8 mouse cellular contexts compared by ENCODE assay signal in genomic region chr13:69509391-69510244, GRCm38 (mm10). TPM values are rescaled to one million over a fixed set of nuclear protein-coding genes. Genes with fewer than 3 reads are reported as not detected.
DNase-seq lines count a peak whose midpoint lies in the region; ATAC-seq and TF ChIP-seq lines count a peak whose summit lies in the region.

No protein-coding gene starts in this region.

- 71% methylated on average over 9 of the region's 9 CpGs for WGBS in heart, embryonic 12.5 days
- 58% methylated on average over 9 of the region's 9 CpGs for WGBS in intestine, embryonic 16.5 days
- 65% methylated on average over 9 of the region's 9 CpGs for WGBS in neural tube, embryonic 15.5 days

- peaks cover 73% of the 10 kb centered on the region for H3K36me3 ChIP-seq in heart, embryonic 12.5 days
- H3K36me3 ChIP-seq in C2C12 (ENCODE audit: control insufficient read depth, insufficient read depth) = peaks cover 54% of the 10 kb centered on the region
- peaks cover 21% of the 10 kb centered on the region for H3K36me3 ChIP-seq in intestine, embryonic 16.5 days (ENCODE audit: control insufficient read depth, insufficient read depth, low read length)
- H3K36me3 ChIP-seq in neural tube, embryonic 15.5 days = peaks cover 60% of the 10 kb centered on the region

- no peak overlapping the region for H3K9ac ChIP-seq in heart, embryonic 12.5 days
- H3K9ac ChIP-seq in intestine, embryonic 16.5 days (ENCODE audit: low read depth, low read length) = no peak overlapping the region
- 0 out of 2 replicates have a peak overlapping the region, but pooled peaks have one; percentile 14 for H3K9ac ChIP-seq in neural tube, embryonic 15.5 days (replicated peaks)

- ATAC-seq in heart, embryonic 12.5 days (ENCODE audit: insufficient number of reproducible peaks, low FRiP score) = no peak; the same call in 1 of the 2 replicates
- ATAC-seq in intestine, embryonic 16.5 days = peak; percentile 70
- peak; percentile 82 for ATAC-seq in neural tube, embryonic 15.5 days (ENCODE audit: low FRiP score)

- H3K9me3 ChIP-seq in heart, embryonic 12.5 days (replicated peaks) = no peaks in the 10 kb centered on the region
- no peaks in the 10 kb centered on the region for H3K9me3 ChIP-seq in intestine, embryonic 16.5 days (ENCODE audit: control insufficient read depth, low read length)
- H3K9me3 ChIP-seq in neural tube, embryonic 15.5 days (replicated peaks) = no peaks in the 10 kb centered on the region

- peak; percentile 83 for DNase-seq in heart, adult 11 months
- DNase-seq in cerebellum, postnatal 14 days = peak; percentile 41 to 58
- DNase-seq in right cerebral cortex, adult 2 months (ENCODE audit: low spot score in 2 of 2) = no peak
- no peak for DNase-seq in adrenal gland, postnatal 14 days

- peaks cover 7% of the 10 kb centered on the region; the same call in 1 of the 2 replicates for H3K4me1 ChIP-seq in heart, embryonic 12.5 days (replicated peaks)
- no peaks in the 10 kb centered on the region for H3K4me1 ChIP-seq in intestine, embryonic 16.5 days (ENCODE audit: control insufficient read depth, insufficient read depth, low read length)
- H3K4me1 ChIP-seq in neural tube, embryonic 15.5 days = 0 out of 2 replicates have a peak, but pooled peaks cover 3% of the 10 kb centered on the region

- H3K27me3 ChIP-seq in heart, embryonic 12.5 days (replicated peaks) = no peaks in the 10 kb centered on the region
- no peaks in the 10 kb centered on the region for H3K27me3 ChIP-seq in C2C12 (ENCODE audit: control insufficient read depth, insufficient read depth, insufficient read length)
- H3K27me3 ChIP-seq in intestine, embryonic 16.5 days (replicated peaks; ENCODE audit: control insufficient read depth, insufficient read depth, low read length) = no peaks in the 10 kb centered on the region
- no peaks in the 10 kb centered on the region for H3K27me3 ChIP-seq in neural tube, embryonic 15.5 days (replicated peaks)

- no peak overlapping the region for H3ac ChIP-seq in C2C12 (ENCODE audit: control insufficient read depth, insufficient read length, low read depth)

- no peak for TF ChIP-seq CTCF in C2C12 (IDR thresholded peaks at IDR 0.05; ENCODE audit: control insufficient read depth, insufficient read depth, insufficient read length)

- no peak overlapping the region for H3K4me2 ChIP-seq in heart, embryonic 12.5 days
- H3K4me2 ChIP-seq in intestine, embryonic 16.5 days (ENCODE audit: low read depth, low read length) = no peak overlapping the region
- H3K4me2 ChIP-seq in neural tube, embryonic 15.5 days = no peak overlapping the region

- H3K79me2 ChIP-seq in C2C12 (ENCODE audit: control insufficient read depth, insufficient read depth) = peaks cover under 1% of the 10 kb centered on the region

- H3K27ac ChIP-seq in heart, embryonic 12.5 days (ENCODE audit: poor library complexity, severe bottlenecking) = no peak overlapping the region
- H3K27ac ChIP-seq in intestine, embryonic 16.5 days (ENCODE audit: low read length) = no peak overlapping the region
- H3K27ac ChIP-seq in neural tube, embryonic 15.5 days (replicated peaks) = no peak overlapping the region

- H3K79me3 ChIP-seq in C2C12 (ENCODE audit: low read depth) = peaks cover 3% of the 10 kb centered on the region

- H3K4me3 ChIP-seq in heart, embryonic 12.5 days = no peak overlapping the region
- no peak overlapping the region for H3K4me3 ChIP-seq in C2C12 (ENCODE audit: insufficient read depth, poor library complexity, severe bottlenecking)
- H3K4me3 ChIP-seq in intestine, embryonic 16.5 days (ENCODE audit: low read length) = no peak overlapping the region
- H3K4me3 ChIP-seq in neural tube, embryonic 15.5 days (replicated peaks) = no peak overlapping the region

TF ChIP-seq in C2C12, 6 proteins besides CTCF, POLR2A, EP300 and RAD21:
- no peak for TF ChIP-seq MAX (IDR thresholded peaks at IDR 0.05)
- TF ChIP-seq USF1 (IDR thresholded peaks at IDR 0.05; ENCODE audit: low read depth) = peak; percentile 37

RNA-seq across cellular contexts. Expression of gene Nsun2, which starts 23.9 kb away (rescaled TPM):
- polyA plus RNA-seq in heart, embryonic 12.5 days (2016; fragmentation: Nextera tagmentation; extraction: Ambion mirVana) = 77.9 and 81.6 TPM in 2 replicates
- polyA plus RNA-seq in C2C12 (2012; fragmentation: generic; extraction: Trizol) = 93.7 TPM
- 101 and 115 TPM in 2 replicates for polyA plus RNA-seq in intestine, embryonic 16.5 days (2015; fragmentation: Nextera tagmentation; extraction: Ambion mirVana)
- 74.6 and 92.6 TPM in 2 replicates for polyA plus RNA-seq in neural tube, embryonic 15.5 days (2015; fragmentation: Nextera tagmentation; extraction: Ambion mirVana)
- total RNA-seq in adrenal gland, postnatal 14 days (2021) = 87.3 and 89.0 TPM in 2 replicates

RNA-seq across cellular contexts. Expression of gene Tent4a, which starts 24.8 kb away (rescaled TPM):
- 3.9 and 4.0 TPM in 2 replicates for polyA plus RNA-seq in heart, embryonic 12.5 days (2016; fragmentation: Nextera tagmentation; extraction: Ambion mirVana)
- polyA plus RNA-seq in C2C12 (2012; fragmentation: generic; extraction: Trizol) = 19.2 TPM
- polyA plus RNA-seq in intestine, embryonic 16.5 days (2015; fragmentation: Nextera tagmentation; extraction: Ambion mirVana) = 2.7 and 3.7 TPM in 2 replicates
- 6.2 and 6.5 TPM in 2 replicates for polyA plus RNA-seq in neural tube, embryonic 15.5 days (2015; fragmentation: Nextera tagmentation; extraction: Ambion mirVana)
- total RNA-seq in adrenal gland, postnatal 14 days (2021) = 21.1 and 21.6 TPM in 2 replicates

Comparison
In these comparisons a context has a peak if more than half of its experiments do, and no peak if none do; other contexts are left out.
1. DNase-seq: peak in heart, adult 11 months (single experiment) and cerebellum, postnatal 14 days (2 of 2); none in right cerebral cortex, adult 2 months (0 of 2) and adrenal gland, postnatal 14 days (single experiment).